Mouse (Mus musculus) left cerebral cortex, adult 6 months (tissue): ENCODE data around the gene Nfix. TPM values are rescaled to one million over a fixed set of nuclear protein-coding genes. Genes with fewer than 3 reads are reported as not detected.

ENCODE experiments used
- long read RNA-seq, 2 experiments: library from polyadenylated mRNA; unstranded; transcript quantifications; one replicate each; pipeline ENCODE4 v2.0.0; 2019 to 2020
- polyA plus RNA-seq: library from polyadenylated mRNA; unstranded; fragments of <200 nt; fragmentation: Nextera tagmentation; gene quantifications from 2 replicates; pipeline ENCODE4 v1.2.3, GENCODE M21; 2021

Nfix gene
- polyA plus RNA-seq = 137 and 163 TPM in 2 replicates
- long read RNA-seq, experiment 1, full-length matches to known transcripts = 7 of 162 reads
- long read RNA-seq, experiment 1, partial matches to known transcripts = 114 of 162 reads
- long read RNA-seq, experiment 1, other reads (novel, unspliced or antisense) = 41 of 162 reads
- long read RNA-seq, experiment 2, full-length matches to known transcripts = 1 of 122 reads
- long read RNA-seq, experiment 2, partial matches to known transcripts = 97 of 122 reads
- long read RNA-seq, experiment 2, other reads (novel, unspliced or antisense) = 24 of 122 reads

DNA sequence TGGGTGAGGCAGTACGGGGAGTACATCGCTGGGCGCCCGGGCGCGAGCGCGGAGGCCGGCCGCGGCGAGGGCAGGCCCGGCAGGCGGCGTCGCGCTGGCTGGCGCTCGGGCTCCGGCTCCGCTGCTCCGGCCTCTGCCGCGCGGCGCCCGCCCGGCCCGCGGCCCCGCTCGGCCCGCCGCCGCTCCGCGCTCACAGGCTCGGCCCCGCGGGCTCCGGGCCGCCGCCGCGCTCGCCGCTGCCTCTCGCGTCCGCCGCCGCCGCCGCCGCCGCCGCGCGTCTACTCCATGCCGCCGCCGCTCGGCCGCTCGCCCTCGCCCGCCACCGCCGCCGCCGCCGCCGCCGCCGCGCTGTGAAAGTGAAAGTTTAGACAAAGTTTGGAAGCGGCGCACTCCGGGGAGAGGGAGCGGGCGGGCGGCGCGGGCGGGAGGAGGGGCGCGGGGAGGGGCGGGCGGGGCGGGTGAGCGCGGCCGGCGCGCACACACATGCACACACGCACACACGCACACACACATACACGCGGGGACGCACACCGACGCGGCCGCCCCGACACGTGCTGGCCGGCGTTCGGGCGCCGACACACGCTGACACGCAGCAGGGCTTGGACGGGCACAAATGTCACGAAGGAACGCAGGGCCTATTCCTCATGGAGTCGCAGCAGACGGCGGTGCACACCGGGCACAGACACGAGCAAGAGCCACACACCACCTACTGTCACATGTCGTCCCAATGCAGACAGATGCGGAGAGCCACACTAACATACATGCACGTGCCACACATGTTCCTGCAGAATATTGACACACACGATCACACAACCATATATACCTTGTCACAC is at the start of gene Nfix:
Gene Nfix (minus strand): TSS at position 346 of the 833 bp plus-strand sequence.

DNA sequence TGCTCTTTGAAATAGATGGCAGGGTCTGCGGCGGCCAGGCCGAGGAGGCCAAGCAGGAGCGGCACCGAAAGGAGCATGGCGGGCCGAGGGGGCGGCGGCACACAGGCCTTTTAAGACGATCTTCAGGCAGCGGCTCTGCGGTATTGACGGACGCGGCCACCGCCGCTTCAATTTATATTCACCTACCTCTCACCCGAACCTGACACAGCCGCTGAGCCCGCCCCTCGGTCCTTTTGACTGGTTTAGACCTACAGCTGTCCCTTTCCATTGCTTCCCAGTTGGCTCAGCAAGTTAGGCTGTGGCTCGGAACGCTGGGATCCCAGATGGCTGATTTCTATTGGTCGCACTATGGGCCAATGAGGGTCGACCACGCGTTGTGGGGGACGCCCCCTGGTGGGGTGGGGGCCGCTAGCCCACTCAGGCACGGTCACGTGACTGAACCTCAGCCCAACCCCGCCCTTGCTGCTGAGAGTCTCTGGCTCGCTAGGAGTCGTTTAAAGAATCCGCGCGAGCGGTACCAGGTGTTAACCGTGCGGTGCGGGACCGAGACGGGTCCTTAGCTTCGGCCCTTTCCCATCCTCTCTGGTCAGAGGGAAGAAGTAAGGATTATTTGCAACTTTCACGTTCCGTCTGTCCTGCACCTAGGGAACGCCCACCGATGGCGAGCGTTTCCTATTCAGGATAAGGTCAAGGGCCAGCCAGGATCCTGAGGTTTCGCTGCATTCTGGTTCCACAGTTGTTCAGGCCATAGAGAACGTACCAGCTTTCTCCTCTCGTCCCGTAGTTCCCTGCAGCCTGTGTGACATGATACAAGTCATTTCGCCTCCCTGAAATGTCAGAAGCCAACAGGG is 46.8 kb upstream of the Nfix start, which contains the start of gene Calr:
Gene Calr (minus strand): TSS at position 213 of the 851 bp plus-strand sequence.

DNA sequence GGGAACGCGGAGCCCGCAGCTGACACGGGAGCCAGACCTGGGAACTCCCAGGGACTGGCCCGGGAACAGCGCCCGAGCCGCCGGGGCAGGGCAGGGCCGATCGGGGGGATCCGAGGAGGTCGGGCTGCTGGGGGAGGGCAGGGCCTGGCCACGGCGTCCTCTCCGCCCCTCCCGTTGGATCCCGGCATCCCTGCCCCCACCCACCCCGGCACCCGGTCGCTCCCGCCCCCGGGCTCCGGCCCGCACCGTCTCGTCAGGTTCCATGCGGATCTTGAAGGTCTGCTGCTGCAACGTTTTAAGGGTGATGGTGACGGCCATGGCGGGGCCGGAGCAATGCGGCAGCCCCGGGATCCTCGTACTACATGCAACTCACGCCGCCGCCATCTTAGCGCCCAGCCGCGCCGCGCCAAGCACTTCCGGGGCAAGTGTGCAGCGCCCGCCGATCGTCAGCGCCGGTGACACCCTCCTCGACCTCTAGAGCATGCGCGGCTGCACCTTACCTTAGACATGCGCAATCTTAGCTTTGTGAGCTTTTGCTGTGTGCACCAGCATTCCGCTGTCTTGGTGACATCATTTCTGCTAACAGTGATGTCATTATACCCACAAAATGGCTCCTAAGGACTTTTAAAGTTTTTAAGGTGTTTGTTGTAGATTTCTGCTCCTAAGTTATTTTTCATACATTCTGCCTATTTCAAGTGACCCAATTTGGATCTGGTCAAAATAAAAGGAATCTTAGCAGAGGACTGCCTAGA is 40.3 kb upstream of the Nfix start, which contains the start of gene Rad23a:
Gene Rad23a (minus strand): TSS at position 418 of the 752 bp plus-strand sequence.

DNA sequence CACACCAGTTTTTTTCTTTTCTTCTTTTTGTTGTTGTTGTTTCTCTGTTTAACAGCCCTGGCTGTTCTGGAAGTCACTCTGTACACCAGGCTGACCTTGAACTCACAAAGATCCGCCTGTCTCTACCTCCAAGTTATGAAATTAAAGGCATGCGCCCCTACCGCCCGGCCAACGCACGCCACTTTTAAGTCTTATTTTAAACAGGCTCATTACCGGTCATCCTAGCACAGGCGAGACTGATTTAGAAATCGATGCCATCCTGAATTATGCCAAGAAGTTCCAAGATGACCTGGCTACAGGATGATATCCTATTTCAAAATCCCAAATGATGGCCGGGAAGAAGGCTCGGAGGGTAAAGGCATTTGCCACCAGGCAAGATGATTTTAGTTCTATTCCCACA is 31.3 kb upstream of the Nfix start, which contains the start of gene Gadd45gip1:
Gene Gadd45gip1 (plus strand): TSS at position 33 of the 400 bp plus-strand sequence.

DNA sequence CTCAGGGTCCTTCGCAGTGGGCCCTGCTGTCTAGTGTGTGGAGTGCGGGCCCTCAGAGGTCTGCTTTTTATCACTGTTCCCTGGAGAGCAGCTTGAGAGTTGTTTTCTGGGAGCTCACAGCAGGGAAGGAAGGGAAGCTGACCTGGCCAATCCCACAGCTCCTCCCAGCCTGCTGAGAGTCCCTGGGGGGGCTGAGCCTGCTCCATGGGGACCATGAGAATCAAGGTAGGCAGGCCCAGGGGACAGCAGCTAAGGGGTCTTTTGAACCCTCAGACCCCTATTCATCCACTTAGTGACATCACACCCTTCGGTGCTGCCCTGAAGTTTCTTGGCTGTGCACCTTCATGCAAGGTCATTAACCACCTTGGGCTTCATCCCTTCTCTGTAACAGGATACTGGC is 22.6 kb upstream of the Nfix start, which contains the start of gene Dand5:
Gene Dand5 (minus strand): TSS at position 101 of the 400 bp plus-strand sequence.

DNA sequence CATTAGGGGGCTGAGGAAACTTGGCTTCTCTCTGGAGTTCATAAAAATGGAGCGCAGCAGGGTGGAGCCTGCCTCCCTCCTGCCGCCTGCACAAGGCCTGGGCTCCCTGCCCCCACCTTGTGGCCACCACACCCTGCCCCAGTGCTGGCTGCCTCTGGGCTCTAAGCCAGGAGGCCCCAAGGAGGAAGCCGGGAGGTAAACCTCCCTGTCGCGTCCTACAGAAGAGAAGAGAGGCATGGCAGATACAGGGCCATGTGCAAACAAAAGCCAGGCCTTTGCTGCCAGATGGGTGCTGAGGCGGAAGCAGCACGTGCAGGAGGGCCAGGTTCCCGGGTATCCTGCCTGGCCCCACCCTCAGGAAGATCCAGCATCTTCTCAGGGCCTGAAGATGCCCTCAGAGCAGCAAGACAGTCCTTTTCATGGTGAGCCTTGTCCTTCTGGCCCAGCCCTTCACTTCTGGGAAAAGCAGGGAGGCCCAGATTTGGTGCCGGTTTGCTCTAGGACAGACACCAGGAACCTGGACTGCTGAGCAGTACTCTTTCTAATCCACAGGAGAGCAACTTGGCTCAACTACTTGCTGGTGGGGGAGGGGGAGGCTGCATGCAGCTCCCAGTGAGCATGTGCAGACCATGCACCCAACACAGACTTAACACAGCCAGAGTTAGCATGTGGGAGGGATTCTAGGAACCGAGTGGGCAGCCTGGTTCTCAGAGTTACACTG is 77.1 kb downstream of the Nfix start, which contains the start of gene G430095P16Rik:
Gene G430095P16Rik (plus strand): TSS at position 158 of the 721 bp plus-strand sequence.

DNA sequence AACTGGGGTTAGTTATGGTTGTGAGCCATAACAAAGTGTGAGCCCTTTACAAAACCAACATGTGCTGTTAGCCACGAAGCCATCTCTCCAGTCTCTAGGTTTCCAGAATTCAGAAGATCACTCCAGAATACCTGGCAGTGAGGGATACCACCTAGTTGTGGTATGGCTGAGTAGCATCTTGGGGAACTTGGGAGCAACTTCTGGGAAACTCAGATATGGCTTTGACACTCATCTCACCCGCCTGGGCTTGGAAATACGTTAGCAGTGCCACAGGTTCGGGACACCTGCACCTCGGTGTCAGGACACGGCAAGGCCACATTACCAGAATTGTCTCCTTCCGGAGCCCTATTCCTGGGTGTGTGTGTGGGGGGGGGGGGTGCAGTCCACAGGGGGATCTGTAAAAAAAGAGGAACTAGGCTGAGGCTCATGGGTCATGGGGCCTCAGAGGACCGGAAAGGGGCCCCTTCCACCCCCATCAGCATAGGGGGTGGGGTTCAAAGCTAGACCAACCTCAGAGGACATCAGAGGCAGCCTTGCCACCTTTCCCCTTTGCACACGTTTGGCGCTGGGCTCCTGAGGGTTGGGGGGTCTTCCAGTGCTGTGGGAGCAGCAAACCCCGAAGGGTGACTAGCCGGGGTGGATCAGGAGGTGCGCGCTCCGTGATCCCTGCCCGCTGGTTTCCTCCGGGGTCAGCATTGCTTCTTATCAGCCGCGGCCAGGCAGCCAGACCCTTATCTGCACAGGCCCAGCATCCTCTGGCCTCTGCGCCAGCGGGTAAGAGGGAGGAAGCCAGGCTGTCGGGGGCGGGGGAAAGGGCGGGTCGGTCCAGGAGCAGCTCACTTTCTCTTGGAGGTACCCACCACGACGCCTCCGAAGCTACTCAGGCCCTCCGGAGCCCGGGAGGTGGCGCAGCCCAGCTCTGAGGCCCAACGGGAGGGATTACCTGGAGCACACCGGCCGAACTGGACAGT is 98.9 kb downstream of the Nfix start, which contains the start of gene Lyl1:
Gene Lyl1 (plus strand): TSS at position 517 of the 971 bp plus-strand sequence.

DNA sequence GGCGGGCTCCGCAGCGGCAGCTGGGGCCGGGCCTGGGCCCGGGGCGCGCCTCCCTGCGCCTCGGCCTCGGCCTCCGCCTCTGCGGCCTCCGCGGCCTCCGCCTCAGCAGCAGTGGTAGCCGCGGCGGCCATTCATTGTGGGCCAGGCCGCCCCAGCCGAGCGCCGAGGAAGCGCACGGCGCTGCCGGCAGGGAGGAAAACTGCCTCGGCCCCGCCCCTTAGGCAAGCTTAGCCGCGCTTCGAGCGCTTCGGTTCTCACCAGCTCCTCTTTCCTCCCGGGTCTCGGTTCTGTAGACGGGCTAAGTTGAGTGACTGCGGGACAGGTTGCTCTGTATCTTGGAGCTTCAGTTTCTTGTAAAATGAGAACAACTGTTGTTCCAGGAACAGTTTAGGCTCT is 112.4 kb downstream of the Nfix start, which contains the start of gene Nacc1:
Gene Nacc1 (minus strand): TSS at position 158 of the 396 bp plus-strand sequence.

DNA sequence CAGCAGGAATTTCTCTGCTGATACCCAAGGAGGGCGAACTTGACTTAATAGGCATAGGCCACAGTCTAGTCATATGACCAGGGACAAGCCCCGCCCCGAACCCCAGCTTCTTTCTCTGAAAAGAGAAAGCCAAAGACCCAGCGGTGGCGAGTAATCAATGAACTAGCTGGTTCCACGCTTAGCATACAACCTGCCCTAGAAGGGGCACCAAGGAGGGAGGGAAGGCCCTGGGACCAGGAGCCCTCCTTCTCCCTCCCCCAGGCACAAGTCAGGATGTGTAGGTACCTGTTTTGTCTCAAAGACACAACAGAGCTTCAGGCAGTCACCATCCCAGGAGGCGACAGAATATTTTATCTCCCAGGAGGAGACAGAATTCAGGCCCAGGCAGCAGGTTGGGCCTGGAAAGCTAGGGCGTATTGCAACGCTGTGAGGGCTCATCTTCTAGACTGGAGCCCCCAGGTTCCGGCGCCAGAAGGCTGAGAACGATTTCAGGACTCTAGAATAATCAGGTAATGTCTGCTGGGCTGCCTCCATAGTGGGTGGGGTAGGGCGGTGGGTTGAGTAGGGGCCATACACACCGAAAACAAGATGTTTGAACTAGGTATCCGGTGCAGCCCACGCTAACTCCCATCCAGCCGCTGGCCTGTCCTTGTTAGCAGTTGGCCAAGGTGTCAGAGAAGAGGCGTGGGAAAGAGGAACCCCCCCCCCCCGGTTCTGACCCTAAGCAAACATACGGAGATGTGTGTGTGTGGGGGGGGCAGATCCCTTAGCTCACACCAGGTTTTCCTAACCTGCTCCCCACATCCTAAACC is 113.7 kb downstream of the Nfix start, which contains the start of gene Trmt1:
Gene Trmt1 (plus strand): TSS at position 117 of the 812 bp plus-strand sequence.

DNA sequence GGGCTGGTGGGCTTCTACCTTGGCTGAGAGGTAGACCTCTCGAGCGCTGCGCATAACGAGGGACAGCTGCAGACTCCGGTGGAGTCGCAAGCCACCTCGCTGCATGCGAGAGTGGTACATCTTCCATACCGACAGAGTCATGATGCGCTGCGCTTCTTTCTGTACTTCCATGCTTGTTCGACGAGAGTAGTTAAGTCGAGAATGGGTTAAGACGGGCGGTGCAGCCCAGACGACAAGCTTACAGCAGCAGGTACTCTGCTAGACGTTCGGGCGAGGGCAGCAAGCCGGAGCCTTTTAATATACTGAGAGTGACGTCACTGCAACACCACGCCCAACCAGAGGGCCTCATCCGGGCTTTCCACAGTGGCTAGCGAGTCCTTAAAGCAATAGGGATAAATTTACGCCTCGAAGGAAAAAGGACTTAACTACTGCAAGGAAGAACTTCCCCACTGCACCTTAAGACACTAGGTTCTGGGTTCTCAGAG is 137.5 kb downstream of the Nfix start, which contains the start of gene Ier2:
Gene Ier2 (minus strand): TSS at position 272 of the 485 bp plus-strand sequence.

Other genes starting within 250 kb of the Nfix start
- gene Ier2, start 137.5 kb downstream of the Nfix start, polyA plus RNA-seq = 32.9 and 73.2 TPM in 2 replicates
- gene Trmt1, start 114.0 kb downstream of the Nfix start, polyA plus RNA-seq = 67.7 and 73.9 TPM in 2 replicates
- gene Nacc1, start 112.5 kb downstream of the Nfix start, polyA plus RNA-seq = 5.9 and 11.7 TPM in 2 replicates
- gene Lyl1, start 98.9 kb downstream of the Nfix start, polyA plus RNA-seq = 2.2 and 2.4 TPM in 2 replicates
- gene G430095P16Rik, start 77.3 kb downstream of the Nfix start, polyA plus RNA-seq = 0.23 TPM in 1 of 2 replicates, not detected in the other
- gene Dand5, start 22.5 kb upstream of the Nfix start, polyA plus RNA-seq = 19.8 and 22.2 TPM in 2 replicates
- gene Gadd45gip1, start 31.2 kb upstream of the Nfix start, polyA plus RNA-seq = 46.3 and 55.1 TPM in 2 replicates
- 149 and 190 TPM in 2 replicates for gene Rad23a, start 40.3 kb upstream of the Nfix start, polyA plus RNA-seq
- gene Calr, start 46.6 kb upstream of the Nfix start, polyA plus RNA-seq = 138 and 151 TPM in 2 replicates
- 20.6 and 22.2 TPM in 2 replicates for gene Farsa, start 56.6 kb upstream of the Nfix start, polyA plus RNA-seq
- gene Syce2, start 71.8 kb upstream of the Nfix start, polyA plus RNA-seq = 7.5 and 8.4 TPM in 2 replicates
- 19.7 and 26.0 TPM in 2 replicates for gene Gcdh, start 93.6 kb upstream of the Nfix start, polyA plus RNA-seq
- 0.12 and 0.31 TPM in 2 replicates for gene Klf1, start 101.6 kb upstream of the Nfix start, polyA plus RNA-seq
- 4.7 and 4.8 TPM in 2 replicates for gene Dnase2a, start 108.2 kb upstream of the Nfix start, polyA plus RNA-seq
- gene Mast1, start 137.0 kb upstream of the Nfix start, polyA plus RNA-seq = 9.3 and 21.9 TPM in 2 replicates
- gene Rtbdn, start 146.6 kb upstream of the Nfix start, polyA plus RNA-seq = 0.22 and 0.26 TPM in 2 replicates
- not detected in 2 replicates for gene Gm49661, start 169.1 kb upstream of the Nfix start, polyA plus RNA-seq
- 606 and 755 TPM in 2 replicates for gene Prdx2, start 169.2 kb upstream of the Nfix start, polyA plus RNA-seq
- 49.5 and 54.5 TPM in 2 replicates for gene Rnaseh2a, start 169.4 kb upstream of the Nfix start, polyA plus RNA-seq
- 127 and 330 TPM in 2 replicates for gene Junb, start 178.4 kb upstream of the Nfix start, polyA plus RNA-seq
- gene Hook2, start 190.3 kb upstream of the Nfix start, polyA plus RNA-seq = 4.2 and 6.7 TPM in 2 replicates
- gene Best2, start 214.2 kb upstream of the Nfix start, polyA plus RNA-seq = not detected in 2 replicates
- 30.3 and 93.5 TPM in 2 replicates for gene Asna1, start 224.9 kb upstream of the Nfix start, polyA plus RNA-seq
- 31.7 and 158 TPM in 2 replicates for gene Trir, start 226.5 kb upstream of the Nfix start, polyA plus RNA-seq
- gene Tnpo2, start 236.6 kb upstream of the Nfix start, polyA plus RNA-seq = 25.2 and 34.4 TPM in 2 replicates